Mouse (Mus musculus) heart, adult 2 months (tissue): ENCODE data around the gene Alyref2. TPM values are rescaled to one million over a fixed set of nuclear protein-coding genes. Genes with fewer than 3 reads are reported as not detected.

Experiments
- DNase-seq, 2 experiments: peaks; one replicate each; pipeline ENCODE4 v3.0.0; 2021
- H3K27ac ChIP-seq: fragments of 200-600 bp; 2 replicates; pipeline ENCODE4 v1.8.1; 2022
- H3K27me3 ChIP-seq: fragments of 200-500 bp; 2 replicates; pipeline ENCODE4 v1.6.1; 2012; ENCODE audit warnings: mild to moderate bottlenecking, low read length, inconsistent platforms, mixed read lengths; ENCODE audit not compliant: control insufficient read depth, insufficient read depth
- H3K36me3 ChIP-seq: fragments of 200-500 bp; 2 replicates; pipeline ENCODE4 v1.6.1; 2012; ENCODE audit warnings: low read length, inconsistent platforms; ENCODE audit not compliant: control insufficient read depth, insufficient read depth
- H3K4me1 ChIP-seq: fragments of 200-500 bp; 2 replicates; pipeline ENCODE4 v1.6.1; 2011; ENCODE audit warnings: low read length; ENCODE audit not compliant: control insufficient read depth, insufficient read depth
- H3K4me3 ChIP-seq: fragments of 200-600 bp; 2 replicates; pipeline ENCODE4 v1.8.1; 2022
- H3K79me2 ChIP-seq: fragments of 200-500 bp; replicated peaks from 2 replicates; pipeline ENCODE4 v1.6.1; 2012; ENCODE audit warnings: mild to moderate bottlenecking, inconsistent platforms, low read length, moderate library complexity, mixed read lengths; ENCODE audit not compliant: control insufficient read depth, insufficient read depth
- H3K9ac ChIP-seq: fragments of 200-500 bp; 2 replicates; pipeline ENCODE4 v1.6.1; 2012; ENCODE audit warnings: low read depth, mild to moderate bottlenecking, control low read depth, inconsistent platforms, low read length, mixed read lengths
- CTCF ChIP-seq: fragments of 200-600 bp; IDR thresholded peaks from 2 replicates; pipeline ENCODE4 v1.8.1; 2022; ENCODE audit warnings: antibody characterized with exemption, mild to moderate bottlenecking, moderate library complexity
- EP300 ChIP-seq: fragments of 200-500 bp; IDR thresholded peaks from 2 replicates; pipeline ENCODE4 v1.6.1; 2011; ENCODE audit warnings: low read depth, low read length, control low read depth; ENCODE audit not compliant: insufficient read depth
- POLR2A ChIP-seq: fragments of 200-500 bp; IDR thresholded peaks from 2 replicates; pipeline ENCODE4 v1.6.1; 2011; ENCODE audit warnings: mild to moderate bottlenecking, low read depth, low read length, control low read depth; ENCODE audit not compliant: insufficient read depth
- WGBS: fragments of 180-500 bp; shearing (Covaris S2); methylation state at CpG from one replicate; pipeline ENCODE4 v1.1.7; 2018; 5-methylcytosine and 5-hydroxymethylcytosine counted together
- intact Hi-C: fragments of 180-260 bp; cut with DNase I; formaldehyde crosslinking; loops from one replicate; pipeline ENCODE4 v1.15.1; 2025
- polyA plus RNA-seq: library from polyadenylated mRNA; depleted of rRNA; stranded (reverse); fragments of >200 nt; gene quantifications from 2 replicates; pipeline ENCODE4 v1.2.3, GENCODE M21; 2012
- total RNA-seq, 2 experiments: library from RNA; stranded (reverse); gene quantifications; 2 replicates each; pipeline ENCODE4 v1.2.3; 2021

Gene Alyref2
- total and polyA plus RNA-seq, 3 experiments: 1.6 to 2.5 (median 2.2) TPM

DNA sequence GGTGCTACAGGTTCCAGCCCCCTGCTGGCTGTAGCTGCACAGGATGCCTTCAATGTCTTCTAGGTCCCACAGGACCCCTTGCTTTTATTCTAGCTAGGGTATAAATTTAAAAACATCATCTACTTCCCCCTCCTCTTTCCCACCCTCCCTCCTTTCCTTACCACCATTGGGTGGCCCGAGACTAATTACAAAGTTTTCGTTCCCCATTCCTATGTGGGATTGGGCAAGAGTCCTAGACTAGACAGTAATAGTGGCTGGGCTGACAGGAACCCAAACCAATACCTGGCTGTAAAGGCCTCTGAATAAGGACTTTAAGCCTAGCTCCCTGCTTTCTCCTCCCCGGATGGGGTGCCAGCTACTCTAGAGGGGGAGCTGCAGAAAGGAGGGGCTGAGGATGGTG lies 40.1 kb upstream of the Alyref2 start:
- no peak for DNase-seq
- peaks cover 2% of the 10 kb centered on the region; the same call in 1 of the 2 replicates for H3K4me1 ChIP-seq
- WGBS: 85% methylated on average over 3 of the region's 3 CpGs
- H3K9ac ChIP-seq: no peak overlapping the region
- peaks cover 2% of the 10 kb centered on the region; the same call in 1 of the 2 replicates for H3K36me3 ChIP-seq
- no peaks in the 10 kb centered on the region for H3K27me3 ChIP-seq
- intact Hi-C loops: no loop called here
- H3K4me3 ChIP-seq: no peak overlapping the region
- TF ChIP-seq EP300 (no peak), CTCF (no peak), POLR2A (no peak)
- no peak overlapping the region for H3K27ac ChIP-seq
- H3K79me2 ChIP-seq: no peaks in the 10 kb centered on the region

- H3K27me3 ChIP-seq: no peaks in the 10 kb centered on the region
- H3K27ac ChIP-seq: no peak overlapping the region
- peaks cover 2% of the 10 kb centered on the region for H3K4me1 ChIP-seq
- intact Hi-C loops: no loop called here
- TF ChIP-seq POLR2A (no peak), EP300 (no peak), CTCF (no peak)
- H3K36me3 ChIP-seq: peaks cover 3% of the 10 kb centered on the region; the same call in 1 of the 2 replicates
- WGBS: 88% methylated on average over 5 of the region's 5 CpGs
- no peak for DNase-seq
- no peak overlapping the region for H3K4me3 ChIP-seq
- no peak overlapping the region for H3K9ac ChIP-seq
- no peaks in the 10 kb centered on the region for H3K79me2 ChIP-seq
Measured at GRCm38 (mm10) chr1:171465749-171466412, 37.4 kb upstream of the Alyref2 start.

- Histone ChIP-seq H3K9ac (no peak overlapping the region), H3K4me3 (no peak overlapping the region), H3K4me1 (peaks cover 2% of the 10 kb centered on the region), H3K27ac (no peak overlapping the region), H3K79me2 (no peaks in the 10 kb centered on the region), H3K36me3 (peaks cover 3% of the 10 kb centered on the region; the same call in 1 of the 2 replicates), H3K27me3 (no peaks in the 10 kb centered on the region)
- intact Hi-C loops: no loop called here
- TF ChIP-seq POLR2A: no peak
- TF ChIP-seq CTCF: no peak
- TF ChIP-seq EP300: no peak
- DNase-seq: no peak
- WGBS: 62% methylated on average over 4 of the region's 4 CpGs
Measured at GRCm38 (mm10) chr1:171466565-171466964, 36.7 kb upstream of the Alyref2 start.

DNA sequence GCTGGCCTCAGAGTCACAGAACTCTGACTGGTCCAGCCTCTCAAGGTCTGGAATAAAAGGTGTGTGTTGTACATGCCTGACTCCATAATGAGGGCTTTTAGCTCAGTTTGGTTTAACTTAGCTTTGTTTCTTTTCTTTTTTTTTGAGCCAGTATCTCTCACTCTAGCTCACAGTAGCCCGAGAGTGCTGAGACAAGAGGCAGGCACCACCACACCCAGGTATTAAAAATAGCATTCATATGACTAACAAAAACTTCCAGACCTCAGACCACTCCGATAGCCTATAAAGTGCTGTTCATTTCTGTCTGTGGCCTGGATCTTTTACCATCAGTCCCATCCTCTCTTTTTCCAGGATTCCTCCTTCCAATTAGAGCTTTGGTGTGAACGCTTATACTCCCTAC lies 33.6 kb upstream of the Alyref2 start:
- Histone ChIP-seq H3K36me3 (0 out of 2 replicates have a peak, but pooled peaks cover 2% of the 10 kb centered on the region), H3K4me1 (peaks cover 2% of the 10 kb centered on the region), H3K27ac (no peak overlapping the region), H3K9ac (no peak overlapping the region), H3K79me2 (no peaks in the 10 kb centered on the region), H3K4me3 (no peak overlapping the region), H3K27me3 (no peaks in the 10 kb centered on the region)
- intact Hi-C loops: loop anchor here (2.0 to 10.0 kb wide), 3 partner anchors 32 to 355 kb away; partner anchors contain the start of genes Cfap126 and F11r
- WGBS: 39% methylated on average over 3 of the region's 3 CpGs
- no peak for DNase-seq
- TF ChIP-seq EP300 (no peak), CTCF (no peak), POLR2A (no peak)

- Histone ChIP-seq H3K27ac (no peak overlapping the region), H3K36me3 (0 out of 2 replicates have a peak, but pooled peaks cover 2% of the 10 kb centered on the region), H3K9ac (no peak overlapping the region), H3K27me3 (no peaks in the 10 kb centered on the region), H3K4me3 (no peak overlapping the region), H3K79me2 (no peaks in the 10 kb centered on the region), H3K4me1 (peaks cover 2% of the 10 kb centered on the region)
- 25% methylated on average over 7 of the region's 7 CpGs for WGBS
- peak; percentile 46 to 66 for DNase-seq
- intact Hi-C loops: loop anchor here (2.0 to 10.0 kb wide), 3 partner anchors 33 to 356 kb away; partner anchors contain the start of genes Cfap126 and F11r
- TF ChIP-seq POLR2A: no peak
- 0 out of 2 replicates have a peak, but pooled peaks have one; percentile 37 for TF ChIP-seq EP300
- peak; percentile 98; the same call in 1 of the 2 replicates for TF ChIP-seq CTCF
Measured at GRCm38 (mm10) chr1:171470371-171470871, 32.9 kb upstream of the Alyref2 start.

- intact Hi-C loops: loop anchor here (2.0 to 10.0 kb wide), 3 partner anchors 34 to 356 kb away; partner anchors contain the start of genes Cfap126 and F11r
- 55% methylated on average over 5 of the region's 5 CpGs for WGBS
- 0 out of 2 replicates have a peak, but pooled peaks cover 2% of the 10 kb centered on the region for H3K36me3 ChIP-seq
Measured at GRCm38 (mm10) chr1:171470896-171471295, 32.4 kb upstream of the Alyref2 start.

More at GRCm38 (mm10) chr1:171470896-171471295, 32.4 kb upstream of the Alyref2 start:
- no peaks in the 10 kb centered on the region for H3K27me3 ChIP-seq
- DNase-seq: no peak
- peaks cover 2% of the 10 kb centered on the region for H3K4me1 ChIP-seq
- H3K4me3 ChIP-seq: no peak overlapping the region
- TF ChIP-seq EP300 (no peak), CTCF (no peak), POLR2A (no peak)
- no peak overlapping the region for H3K9ac ChIP-seq
- H3K27ac ChIP-seq: no peak overlapping the region
- H3K79me2 ChIP-seq: no peaks in the 10 kb centered on the region
